Mouse (Mus musculus) stomach, postnatal 0 days (tissue): Measurements from ENCODE around the gene Xxylt1.

Experiments
- CTCF ChIP-seq: IDR thresholded peaks from 2 replicates; pipeline ENCODE4 v1.5.1; 2016; ENCODE audit warnings: antibody characterized with exemption, low read depth, mild to moderate bottlenecking, moderate library complexity
- EP300 ChIP-seq: optimal IDR thresholded peaks from 2 replicates; pipeline ENCODE3; 2016; ENCODE audit warnings: antibody characterized with exemption

DNA sequence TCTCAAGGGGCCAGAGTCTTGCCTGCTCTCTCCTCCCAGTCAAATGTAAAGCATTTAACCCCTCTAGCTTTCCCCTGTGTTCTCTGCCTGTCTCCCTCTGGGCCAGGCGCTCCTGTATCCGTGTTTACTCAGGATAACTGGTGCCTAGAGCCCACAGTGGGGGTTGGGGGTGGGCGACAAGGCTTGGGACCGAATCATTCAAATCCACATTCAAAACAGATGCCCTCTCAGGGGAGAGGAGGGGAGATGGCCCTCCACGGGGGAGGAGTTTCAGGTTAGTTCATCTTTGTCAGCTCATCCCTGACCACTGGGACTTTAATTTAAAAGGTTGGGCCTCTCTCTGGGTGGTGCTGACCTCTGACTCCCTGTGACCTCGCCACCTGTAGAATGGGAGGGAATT lies 144.8 kb downstream of the Xxylt1 start:
- TF ChIP-seq CTCF = no peak
- no peak for TF ChIP-seq EP300
